Mouse (Mus musculus) brain, embryonic 14.5 days (tissue): ENCODE data around the gene Rasgef1a.

ENCODE experiments used
- CTCF ChIP-seq: fragments of 200-500 bp; IDR thresholded peaks from 2 replicates; pipeline ENCODE4 v1.5.1; 2012; ENCODE audit warnings: inconsistent platforms, mild to moderate bottlenecking, moderate library complexity, borderline replicate concordance; ENCODE audit not compliant: insufficient read depth, insufficient read length; ENCODE audit errors: extremely low read depth
- POLR2A ChIP-seq: fragments of 200-500 bp; IDR thresholded peaks from 2 replicates; pipeline ENCODE4 v1.6.1; 2012; ENCODE audit warnings: mild to moderate bottlenecking, inconsistent platforms, borderline replicate concordance; ENCODE audit not compliant: poor library complexity, insufficient read depth, insufficient read length, severe bottlenecking; ENCODE audit errors: extremely low read depth

GRCm38 (mm10) chr6:118099311-118099802, 88.1 kb downstream of the Rasgef1a start:
- no peak for TF ChIP-seq POLR2A
- peak; percentile 50; the same call in 1 of the 2 replicates for TF ChIP-seq CTCF
